Mouse (Mus musculus) spleen, postnatal 14 days (tissue): ENCODE results near the gene Pik3ap1.
"Not testable (repeated sequence)": the region's sequence is repeated elsewhere in the genome, so short reads cannot be mapped to it uniquely, and the experiment has no call there.

Experiments
- DNase-seq, 2 experiments: peaks; one replicate each; pipeline ENCODE4 v3.0.0; 2021 to 2022; ENCODE audit warnings: low spot score in 2 of 2

Gene Pik3ap1

DNA sequence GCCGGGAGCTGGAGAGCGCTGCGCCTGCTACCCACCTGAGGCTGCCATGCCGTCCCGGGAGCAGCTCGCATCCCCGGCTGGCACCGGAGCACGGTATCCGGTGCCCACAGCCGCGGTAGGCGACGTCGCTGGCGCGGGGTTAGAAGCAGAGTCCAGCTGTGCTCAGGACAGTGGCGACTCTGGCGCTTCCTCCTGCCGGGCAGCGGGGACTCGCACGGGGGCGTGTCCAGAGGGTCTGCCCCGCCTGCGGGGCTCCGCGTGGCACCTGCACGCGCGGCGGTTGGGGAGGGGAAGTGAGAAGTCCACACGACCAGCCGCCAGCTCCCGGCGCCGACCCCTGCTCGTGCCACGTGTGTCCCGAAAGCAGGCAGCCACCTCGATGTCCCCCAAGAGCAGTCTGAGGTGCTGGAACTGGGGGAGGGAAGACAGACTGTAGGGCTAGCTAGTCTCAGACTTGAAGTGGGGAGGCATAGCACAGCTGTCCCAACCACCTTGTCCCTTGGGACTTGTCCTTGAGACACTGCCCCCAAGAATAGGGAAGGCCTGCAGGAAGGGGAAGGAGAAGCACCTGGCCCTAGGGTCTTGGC lies at the start of gene Pik3ap1:
TSS of gene Pik3ap1 (minus strand) at position 181 of the 587 bp plus-strand sequence.
- peak; percentile 46 to 60 for DNase-seq

DNA sequence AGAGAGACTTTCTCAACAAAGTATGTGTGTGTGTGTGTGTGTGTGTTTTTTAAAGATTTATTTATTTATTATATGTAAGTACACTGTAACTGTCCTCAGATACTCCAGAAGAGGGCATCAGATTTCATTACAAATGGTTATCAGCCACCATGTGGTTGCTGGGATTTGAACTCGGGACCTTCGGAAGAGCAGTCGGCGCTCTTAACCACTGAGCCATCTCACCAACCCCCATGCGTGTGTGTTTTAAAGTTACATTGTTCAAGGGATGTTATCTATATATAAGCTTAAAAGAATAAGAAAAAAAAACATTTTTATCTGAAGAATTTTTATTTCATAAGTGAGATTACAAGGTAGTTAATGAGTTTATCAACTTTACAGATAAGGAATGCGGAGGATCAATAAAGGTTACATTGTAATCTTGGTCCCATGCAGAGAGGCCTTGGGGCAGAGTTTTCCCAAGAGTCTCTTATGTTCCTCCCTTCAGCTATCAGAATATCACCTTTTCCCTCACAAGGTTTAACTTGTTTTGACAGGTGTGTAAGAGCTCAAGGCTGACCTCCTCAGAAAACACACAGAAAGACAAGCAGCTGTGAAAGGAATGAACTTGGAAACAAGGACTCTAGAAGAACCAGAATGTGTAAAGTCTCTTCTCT lies 46.7 kb upstream of the Pik3ap1 start:
- DNase-seq = not testable (repeated sequence)

DNA sequence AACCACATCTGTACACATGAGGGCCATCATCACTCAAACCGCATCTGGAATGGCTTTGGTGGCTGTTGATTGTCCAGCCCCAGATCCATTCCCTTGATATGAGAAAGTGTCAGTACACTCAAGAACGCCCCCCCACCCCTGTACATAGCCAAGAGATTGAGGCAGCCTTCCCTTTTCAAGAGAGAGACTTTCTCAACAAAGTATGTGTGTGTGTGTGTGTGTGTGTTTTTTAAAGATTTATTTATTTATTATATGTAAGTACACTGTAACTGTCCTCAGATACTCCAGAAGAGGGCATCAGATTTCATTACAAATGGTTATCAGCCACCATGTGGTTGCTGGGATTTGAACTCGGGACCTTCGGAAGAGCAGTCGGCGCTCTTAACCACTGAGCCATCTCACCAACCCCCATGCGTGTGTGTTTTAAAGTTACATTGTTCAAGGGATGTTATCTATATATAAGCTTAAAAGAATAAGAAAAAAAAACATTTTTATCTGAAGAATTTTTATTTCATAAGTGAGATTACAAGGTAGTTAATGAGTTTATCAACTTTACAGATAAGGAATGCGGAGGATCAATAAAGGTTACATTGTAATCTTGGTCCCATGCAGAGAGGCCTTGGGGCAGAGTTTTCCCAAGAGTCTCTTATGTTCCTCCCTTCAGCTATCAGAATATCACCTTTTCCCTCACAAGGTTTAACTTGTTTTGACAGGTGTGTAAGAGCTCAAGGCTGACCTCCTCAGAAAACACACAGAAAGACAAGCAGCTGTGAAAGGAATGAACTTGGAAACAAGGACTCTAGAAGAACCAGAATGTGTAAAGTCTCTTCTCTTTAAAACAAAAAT lies 41.2 kb upstream of the Pik3ap1 start:
- DNase-seq = not testable (repeated sequence)

DNA sequence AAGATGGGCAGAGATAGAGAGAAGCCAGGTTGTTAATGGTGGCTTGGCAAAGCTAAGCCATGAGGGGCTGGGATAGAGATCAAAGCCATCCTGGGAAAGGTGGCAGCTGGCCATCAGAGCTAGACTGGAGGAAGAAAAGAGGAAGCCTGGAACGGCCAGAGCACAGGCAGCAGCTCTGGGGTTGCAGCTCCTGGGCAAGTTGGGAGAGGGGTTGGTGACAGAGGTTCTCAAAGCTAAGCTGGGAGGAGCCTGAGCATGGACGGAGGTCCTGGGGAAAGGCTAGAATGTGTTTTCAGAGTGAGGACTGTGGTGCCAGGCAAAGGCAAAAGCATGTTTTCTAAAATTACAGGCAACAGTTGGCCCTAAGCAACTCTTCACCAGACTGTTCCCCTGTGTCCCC lies 36.4 kb upstream of the Pik3ap1 start:
- no peak for DNase-seq

DNA sequence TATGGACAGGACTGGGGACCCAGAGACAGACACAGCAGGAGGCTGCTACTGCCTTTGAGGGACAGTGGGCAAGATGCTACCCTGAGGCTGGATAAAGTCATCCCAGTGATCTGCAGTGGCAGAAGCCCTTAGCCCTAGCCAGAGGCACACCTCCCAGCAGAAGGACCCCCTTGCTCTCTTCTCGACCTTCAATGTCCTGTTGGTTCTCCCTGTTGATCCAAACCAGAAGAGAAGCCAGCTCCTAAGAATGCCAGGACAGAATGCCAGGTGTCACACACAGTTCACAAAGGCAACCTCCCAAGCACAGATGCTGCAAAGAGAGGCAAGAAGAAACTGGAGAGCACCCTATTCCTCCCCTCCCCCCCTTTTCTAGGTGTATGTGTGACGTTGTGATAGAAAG lies 33.9 kb upstream of the Pik3ap1 start:
- no peak for DNase-seq

DNA sequence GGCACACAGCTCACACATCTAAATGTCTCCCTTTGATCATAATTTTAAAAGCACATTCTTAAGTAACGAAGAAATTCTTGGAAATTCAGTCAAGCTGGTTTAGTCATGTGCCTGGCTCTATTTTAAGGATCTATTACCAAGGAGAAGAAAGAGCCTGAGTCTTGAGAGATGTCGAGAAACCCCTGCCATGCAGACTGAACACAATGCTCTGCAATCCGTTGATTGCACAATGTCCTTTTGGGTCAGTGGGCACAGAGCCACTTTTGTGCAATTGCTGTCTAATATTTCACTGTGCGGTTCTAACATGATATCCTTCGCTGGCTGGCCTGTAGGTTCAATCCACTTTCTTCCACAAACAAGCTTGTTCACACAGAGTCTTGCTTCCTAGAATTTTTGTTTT lies 33.1 kb upstream of the Pik3ap1 start:
- no peak for DNase-seq

DNA sequence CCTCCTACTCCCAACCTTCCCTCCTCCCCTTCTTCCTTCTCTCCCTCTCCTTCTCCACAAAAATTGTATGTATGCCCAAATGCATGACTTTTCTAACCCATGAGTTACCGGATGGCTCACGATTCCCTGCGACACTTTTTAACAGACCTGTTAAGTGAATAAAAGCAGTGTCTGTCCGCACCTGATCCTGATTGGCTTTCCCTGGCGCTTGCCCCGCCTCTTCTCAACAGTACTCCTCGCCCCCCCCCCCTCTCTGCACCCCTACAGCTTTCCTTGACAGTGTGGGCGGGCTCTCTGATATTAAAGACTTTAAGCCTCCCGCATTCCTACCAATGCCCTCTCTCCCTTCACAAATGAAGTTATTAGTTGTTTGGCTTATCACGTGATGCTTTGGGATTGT lies 31.3 kb upstream of the Pik3ap1 start:
- DNase-seq = no peak

DNA sequence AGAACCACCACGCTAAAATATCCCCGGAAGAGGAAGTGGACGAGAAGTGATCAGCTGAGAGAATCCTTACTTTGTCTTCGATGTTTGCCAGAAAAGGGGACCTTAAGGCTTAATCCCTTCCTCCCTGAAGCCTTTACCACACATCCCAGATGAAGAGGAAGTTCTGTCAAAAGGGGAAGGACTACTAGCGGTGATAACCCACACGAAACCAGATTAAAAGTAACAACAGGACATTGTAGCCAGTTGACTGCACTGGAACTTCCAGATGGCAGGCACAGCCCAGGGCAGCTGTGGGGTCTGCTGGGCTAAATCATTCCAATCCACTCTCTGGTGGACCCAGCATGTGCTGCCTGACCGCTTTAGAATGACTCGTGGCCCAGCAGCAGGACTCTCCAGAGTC lies 17.7 kb upstream of the Pik3ap1 start:
- no peak for DNase-seq

DNA sequence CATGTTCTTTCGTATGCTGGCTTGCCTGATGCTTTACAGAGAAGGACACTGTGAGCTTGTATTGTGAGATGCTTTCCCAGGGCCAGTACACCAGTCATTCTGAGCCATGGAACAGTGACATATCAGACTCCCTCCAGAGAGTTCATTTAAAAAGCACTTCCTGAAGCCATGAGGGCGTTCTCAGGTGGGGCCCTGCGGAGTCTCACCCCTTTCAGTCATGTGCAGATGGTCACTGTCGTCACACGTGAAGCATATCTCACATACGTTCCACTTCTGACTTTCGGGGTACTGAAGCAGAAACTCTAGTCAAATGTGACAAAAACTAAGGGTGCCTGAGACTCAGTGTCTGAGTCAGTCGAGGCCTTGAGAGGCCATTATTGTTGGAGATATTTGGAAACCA lies 6.0 kb upstream of the Pik3ap1 start:
- no peak for DNase-seq

DNA sequence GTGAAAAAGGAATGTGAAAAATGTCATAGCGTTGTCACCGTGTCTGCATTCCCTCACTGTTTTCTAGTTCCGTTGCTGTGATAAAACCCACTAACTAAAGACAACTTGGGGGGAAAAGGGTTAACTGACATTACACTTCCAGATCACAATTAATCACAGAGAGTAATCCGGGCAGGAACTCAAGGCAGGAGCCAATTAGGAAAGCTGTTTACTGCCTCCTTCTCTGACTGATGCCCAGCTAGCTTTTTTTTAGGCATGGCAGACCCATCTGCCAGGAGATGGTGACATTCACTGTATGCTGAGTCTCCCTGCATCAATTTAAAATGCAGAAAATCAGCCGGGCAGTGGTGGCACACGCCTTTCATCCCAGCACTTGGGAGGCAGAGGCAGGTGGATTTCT lies 4.4 kb upstream of the Pik3ap1 start:
- DNase-seq = no peak

DNA sequence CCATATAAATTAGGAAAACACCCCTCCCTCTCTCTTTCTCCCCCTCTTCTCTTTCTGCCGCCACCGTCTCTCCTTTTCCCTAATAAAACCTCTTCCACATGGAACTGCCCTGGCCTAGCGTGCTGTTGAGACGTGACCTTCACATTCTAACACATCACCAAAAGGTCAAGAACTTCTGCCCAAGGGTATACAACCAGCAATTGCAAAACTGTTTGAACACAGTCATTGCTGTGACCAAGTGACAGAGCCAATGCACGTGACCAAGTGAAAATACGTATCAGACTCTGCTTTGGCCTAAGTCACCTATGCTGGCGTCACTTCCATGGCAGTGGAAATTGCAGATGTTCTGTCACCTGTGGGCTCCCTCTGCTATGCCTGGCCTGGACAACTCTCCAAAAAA lies 3.3 kb upstream of the Pik3ap1 start:
- no peak for DNase-seq

DNA sequence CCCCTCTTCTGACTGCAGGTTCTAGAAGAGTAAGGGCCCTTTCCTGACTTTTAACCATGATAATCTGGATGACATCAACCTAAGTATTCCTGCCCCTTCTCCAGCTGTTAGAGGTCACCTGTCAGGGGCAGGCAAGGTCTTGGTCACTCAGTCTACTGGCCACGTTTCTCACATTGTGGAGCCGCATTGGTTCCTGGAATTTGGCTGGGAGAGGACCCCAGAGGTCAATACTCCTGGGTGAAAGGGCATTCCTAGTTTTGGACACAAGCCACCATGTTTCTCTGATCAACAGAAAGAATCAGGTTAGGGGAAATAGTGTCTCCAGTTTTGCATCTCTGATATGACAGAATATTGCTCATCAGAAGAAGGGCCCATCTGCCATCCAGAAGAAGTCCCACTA lies 2.4 kb upstream of the Pik3ap1 start:
- DNase-seq = no peak

DNA sequence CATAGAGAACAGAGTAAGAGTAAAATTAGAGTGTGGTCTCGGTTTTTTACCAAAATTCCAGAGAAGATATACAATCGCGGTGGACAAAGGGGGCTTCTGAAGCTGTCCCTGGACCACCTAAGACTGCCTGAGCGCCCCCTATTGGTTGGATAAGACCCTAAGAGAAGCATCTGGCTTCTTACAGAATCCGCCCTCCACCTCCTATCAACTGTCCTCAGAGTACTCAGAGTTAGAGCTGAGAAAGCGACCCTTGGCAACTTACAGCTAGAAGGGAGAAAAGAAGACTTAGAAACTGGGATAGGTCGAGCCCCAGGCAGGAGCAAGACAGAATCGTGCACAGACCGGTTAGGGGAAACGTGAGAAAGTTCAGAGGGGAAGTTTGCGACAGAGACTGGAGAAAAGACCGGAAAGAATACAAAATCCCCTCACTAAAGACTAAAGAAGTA lies 473 bp downstream of the Pik3ap1 start:
- DNase-seq = peak in 1 of 2 experiments; percentile 43

DNA sequence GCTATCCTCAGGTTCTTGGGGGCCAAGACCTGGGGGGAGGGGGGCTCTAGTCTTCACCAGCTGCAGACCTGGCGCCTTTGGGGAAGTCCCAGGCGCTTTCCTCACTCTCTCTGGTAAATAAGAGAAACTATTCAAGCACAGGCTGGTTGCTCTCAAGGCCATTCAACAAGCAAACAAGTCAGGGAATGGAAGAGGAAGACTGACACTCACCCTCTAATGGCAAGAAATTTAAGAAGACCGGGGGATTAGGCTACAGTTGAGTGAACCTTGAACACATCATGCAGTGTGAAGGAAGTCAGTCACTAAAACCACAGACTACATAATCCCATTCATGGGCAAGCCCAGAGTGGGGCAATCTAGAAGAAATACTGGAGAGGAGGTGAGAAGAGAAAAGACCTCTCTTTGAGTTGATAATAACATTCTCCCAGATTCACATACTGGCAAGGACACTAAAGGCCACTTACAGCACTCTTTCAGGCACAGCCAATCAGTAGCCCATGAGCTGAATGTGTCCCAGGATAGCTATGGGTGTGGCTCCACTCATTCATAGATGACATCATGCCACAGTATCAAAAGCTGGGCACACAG lies 2.4 kb downstream of the Pik3ap1 start:
- no peak for DNase-seq

DNA sequence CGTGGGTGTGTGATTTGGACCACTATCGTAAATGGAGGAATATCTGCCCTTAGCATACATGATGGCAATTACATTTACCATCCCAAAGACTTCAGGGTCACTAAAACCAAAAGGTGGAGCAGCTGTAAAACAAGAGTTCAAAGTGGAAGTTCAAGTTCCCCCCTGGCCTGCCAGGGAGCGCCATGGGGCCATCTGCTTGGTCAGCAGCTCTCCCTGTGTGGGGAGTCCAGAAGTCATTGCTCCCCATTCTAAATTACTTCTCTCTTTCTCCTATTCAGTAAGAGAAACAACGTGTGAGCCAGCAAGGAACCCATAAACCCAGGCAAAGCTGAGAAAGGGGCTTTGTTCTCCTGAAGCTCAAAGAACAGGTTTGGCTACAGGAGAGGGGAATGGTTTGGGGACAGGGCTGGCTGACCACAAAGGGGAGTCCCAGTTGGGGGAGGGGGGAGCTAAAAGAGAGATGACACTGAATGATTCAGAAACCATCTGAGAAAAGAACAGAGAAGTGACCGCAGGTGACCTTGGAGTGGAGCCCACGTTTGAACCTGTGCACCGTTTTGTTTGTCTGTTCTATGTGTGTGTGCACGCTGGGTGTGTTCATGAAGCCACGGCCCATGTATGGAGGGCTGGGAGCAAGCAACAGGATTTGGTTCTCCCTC lies 3.2 kb downstream of the Pik3ap1 start:
- DNase-seq = no peak

DNA sequence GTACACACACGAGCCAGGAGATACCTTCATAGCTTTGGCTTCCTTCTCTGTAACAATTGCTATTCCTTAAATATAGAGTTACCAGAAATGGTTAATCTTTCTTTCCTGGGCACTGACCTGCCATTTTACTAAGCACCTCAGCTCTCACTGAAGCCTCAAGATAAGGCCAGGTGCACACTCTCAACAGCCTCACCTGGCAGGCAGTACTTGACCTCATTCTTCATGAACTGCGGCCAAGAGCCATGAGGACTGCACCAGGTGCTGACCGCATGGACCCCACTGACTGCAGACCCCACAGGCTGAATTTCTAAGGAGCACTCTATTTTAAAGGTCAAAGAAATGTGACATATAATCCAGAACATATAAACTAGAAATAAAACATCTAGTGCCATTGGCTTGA lies 5.7 kb downstream of the Pik3ap1 start:
- DNase-seq = no peak

DNA sequence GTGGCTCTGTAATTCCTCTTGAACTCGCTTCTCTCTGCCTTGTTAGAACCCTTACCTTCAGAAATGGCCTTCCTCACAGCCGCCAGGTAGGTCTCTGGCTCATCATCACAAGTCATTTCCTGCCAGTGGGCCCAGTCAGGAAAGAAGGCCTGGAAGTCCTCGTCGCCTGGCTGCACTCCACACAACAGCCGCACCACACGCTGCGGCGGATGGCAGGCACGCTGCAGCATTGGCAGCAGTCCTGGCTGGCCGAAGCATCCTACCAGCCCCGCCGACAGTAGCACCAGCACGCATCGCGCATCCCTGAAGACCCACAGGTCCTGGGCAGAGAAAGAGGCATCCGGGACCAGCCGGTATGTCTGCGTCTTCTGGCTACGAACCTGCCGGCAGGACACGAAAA lies 9.1 kb downstream of the Pik3ap1 start:
- no peak for DNase-seq

DNA sequence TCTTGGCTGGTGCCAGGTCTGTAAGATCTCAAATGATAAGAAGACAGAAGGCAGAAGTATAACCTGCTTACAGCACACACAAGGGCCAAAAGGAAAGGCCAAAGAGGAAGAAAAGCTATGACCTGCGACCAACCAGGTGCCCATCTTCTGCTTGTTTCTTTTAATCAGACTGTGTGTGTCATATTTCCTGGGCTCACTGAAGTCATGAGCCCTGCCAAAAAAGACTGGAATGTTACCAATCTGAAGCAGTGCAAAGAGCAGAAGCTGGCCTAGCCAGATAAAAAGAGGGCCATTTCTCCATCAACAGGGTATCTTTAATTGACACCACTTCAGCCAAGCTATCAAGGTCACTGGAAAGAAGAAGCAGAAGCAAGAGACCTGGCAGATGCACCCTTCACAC lies 9.8 kb downstream of the Pik3ap1 start:
- no peak for DNase-seq

DNA sequence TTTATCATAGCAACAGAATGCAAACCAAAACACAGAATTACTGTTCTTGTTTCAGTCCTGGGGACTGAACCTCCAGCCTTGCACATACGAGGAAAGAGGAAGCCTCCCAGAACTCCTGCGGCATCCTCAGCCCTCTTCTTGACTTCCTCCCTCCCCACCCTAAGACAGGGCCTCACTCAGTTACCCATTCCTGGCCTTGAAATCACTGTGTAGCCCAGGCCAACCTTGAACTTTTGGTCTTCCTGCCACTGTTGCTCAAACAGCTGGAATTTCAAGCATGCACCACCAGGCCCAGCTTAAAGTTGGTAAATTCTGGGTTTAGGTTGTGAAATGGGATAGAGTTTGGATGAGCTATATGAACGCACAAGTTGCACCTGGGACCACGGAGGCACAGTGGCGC lies 10.2 kb downstream of the Pik3ap1 start:
- no peak for DNase-seq

DNA sequence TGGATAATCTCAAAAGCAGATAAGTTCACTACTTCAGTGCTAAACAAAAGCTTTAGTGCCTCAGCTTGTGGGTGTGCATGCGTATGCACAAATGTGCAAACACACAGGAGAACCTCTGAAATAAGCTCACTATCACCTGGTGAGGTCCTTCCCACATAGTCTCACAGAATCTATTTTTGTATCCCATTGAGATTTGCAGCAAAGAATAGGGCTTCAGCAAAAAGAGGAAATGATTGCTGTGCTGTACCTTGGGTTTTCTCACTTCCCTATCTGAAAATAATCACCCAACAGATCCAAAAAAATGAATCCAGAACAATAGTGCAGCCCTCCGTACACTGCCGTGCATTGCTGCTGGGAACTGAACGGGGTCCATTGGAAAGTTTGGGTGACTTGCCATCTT lies 12.6 kb downstream of the Pik3ap1 start:
- DNase-seq = no peak

DNA sequence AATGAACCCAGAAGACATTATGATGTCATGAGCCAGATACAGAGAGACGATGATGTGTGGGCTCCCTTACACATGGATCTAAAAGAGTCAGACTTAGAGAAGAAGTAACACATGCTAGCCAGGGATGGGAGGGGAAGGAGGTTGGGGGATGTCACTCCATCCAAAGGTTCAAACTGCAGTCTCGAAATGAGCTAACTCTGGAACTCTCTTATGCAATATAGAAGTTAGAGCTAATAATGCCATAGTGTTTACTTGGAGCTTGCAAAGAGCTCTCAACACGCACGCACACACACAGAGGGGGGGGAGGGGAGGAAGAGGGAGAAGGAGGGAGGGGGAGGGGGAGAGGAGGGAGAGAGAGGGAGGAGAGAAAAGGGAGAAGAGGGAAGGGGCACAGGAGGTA lies 13.5 kb downstream of the Pik3ap1 start:
- DNase-seq = no peak
